Mouse (Mus musculus): ENCODE results near the gene Tmc3.

Tmc3 gene

DNA sequence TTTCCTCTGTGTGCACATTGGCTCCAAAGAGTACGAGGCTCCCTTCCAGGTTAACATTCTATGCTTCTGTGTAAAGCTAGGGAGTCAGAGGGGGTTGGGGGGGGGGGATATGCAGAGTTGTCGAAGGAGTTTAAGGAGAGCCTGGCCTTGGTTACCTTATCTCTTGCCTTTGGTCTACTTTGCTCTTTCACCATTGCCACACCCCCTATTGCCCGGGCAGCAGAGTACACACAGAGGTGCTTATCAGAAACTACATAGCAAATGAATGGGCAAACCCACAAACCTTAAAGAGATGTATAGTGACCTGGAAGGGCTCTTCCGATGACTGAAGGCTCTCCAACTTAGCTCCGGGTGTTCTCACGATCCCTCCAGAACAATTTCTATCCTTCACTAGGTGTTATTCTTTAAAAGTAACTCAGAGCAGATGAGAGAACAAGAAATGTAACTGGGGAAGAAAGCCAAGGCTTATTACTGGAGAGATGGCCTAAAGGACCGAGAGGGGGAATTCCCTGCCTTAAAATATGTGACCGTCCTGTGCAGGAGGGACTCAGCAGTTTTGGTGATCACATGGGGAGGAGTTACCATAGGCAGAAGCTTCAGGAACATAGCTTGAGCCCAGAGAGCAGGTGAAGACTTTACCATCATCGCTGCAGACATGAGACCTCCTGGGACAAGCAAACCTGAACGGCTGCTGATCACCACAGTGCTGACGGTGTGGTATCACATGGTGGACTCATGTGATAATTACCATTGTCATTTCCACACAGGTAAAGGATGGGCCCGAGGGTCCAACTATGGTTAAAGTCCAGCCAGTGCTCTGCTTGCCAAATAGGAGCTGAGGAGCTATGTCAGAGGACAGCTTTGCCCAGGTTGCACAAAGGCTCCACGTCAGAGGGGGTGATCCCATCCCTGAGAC is 14.5 kb downstream of the Tmc3 start:
- DNase-seq, result peak; percentile 25

DNA sequence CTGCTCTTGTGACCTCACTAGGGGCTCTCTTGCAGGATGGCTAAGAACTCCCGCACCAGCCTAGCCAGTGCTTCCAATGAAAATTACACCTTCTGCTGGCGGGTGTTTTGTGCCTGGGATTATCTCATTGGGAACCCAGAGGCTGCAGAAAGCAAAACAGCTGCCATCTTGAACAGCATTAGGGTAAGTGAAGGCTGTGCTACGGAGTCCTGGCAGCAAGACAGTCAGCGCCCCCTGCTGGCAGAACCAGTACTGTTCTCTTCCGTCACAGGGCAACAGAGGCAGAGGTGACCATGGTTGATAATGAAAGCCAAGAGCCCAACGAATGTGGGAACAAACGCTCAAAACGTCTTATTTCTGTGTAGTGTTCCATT is 15.2 kb downstream of the Tmc3 start:
- peak; percentile 89 for DNase-seq

DNA sequence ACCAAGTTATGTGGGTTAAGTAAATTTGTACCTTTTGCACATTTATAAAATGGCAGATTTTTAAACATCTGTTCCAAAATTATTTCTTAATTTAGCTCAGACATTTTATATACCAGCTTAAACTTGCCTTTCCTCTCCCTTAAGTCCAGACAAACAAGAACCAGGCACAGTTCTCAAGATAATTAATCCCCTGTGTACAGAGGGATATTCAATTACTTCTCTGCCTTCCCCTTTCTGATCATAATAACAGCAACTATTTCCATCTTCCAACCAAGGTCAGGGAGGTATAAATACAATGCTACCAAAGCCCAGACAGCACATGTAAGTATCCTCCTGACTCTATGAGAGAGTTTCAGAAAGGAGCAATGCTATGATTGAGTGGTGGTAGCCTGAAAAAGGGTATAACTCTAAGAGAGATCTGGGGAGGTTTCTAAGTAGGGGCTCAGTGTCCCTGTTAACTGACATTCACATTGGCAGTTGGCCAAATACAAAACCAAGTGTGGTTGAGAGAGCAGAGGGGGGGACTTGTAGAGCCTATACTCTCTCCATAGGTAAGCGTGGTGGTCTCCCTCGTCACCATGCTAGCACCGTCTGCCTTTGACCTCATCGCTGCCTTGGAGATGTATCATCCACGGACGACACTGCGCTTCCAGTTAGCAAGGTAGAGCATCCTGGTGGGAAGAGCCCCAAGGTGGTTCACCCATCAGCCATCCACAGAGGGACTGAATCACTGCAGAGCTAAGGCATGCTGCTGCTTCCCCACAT is 19.6 kb downstream of the Tmc3 start:
- DNase-seq, result peak; percentile 29

DNA sequence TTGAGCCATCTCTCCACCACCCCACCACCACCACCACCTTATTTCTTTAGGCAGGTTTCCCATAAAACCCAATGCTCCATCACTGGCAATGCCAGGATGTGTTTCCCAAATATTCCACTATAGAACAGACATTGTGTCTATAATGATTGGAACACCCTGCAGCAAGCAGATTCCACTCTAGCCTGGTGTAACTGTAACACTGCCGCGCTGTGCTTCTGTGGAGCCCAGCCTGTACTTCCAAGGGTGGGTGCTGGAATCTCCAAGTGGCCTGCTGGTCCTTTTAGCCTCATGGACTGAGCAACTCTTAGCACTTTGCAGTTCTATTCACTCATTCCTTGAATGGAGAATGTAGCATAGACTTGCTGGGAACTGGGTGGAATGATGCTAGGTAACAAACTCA is 22.1 kb downstream of the Tmc3 start:
- peak; percentile 80 for DNase-seq

DNA sequence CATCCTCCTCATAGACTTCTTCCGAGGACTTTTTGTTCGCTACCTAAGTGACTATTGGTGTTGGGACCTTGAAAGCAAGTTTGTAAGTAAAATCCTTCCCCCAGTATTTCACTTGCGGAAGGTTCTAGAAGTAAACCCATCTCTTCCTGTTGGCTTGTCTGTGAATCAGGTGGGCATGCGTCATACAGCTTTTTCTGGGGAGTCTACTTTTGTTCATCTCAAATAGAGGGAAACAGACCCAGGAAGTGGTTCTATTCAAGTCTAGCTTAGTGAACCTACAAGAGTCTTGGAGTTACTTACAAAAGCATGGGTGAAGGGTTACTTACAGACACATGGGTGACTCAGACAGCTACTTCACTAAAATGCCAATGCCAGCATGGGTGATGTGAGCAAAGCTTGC is 25.2 kb downstream of the Tmc3 start:
- no peak for DNase-seq

DNA sequence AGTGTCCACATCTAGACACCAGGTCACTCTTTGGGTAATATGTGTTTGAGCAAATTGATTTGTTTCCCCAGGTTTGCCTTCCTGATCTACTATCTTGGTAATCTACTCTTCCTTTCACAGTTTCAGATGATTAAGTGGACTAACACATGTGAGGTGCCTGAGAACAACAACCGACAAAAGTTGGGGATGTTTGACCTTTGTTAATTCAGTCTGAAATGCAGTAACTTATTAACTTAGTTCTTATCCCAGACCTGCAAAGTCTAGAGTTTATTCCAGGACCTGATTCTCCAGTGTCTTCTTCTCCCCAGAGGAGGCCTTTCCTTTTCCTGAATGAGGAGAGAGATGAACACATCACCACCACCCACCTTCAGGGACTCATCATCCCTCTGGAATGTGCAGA is 27.2 kb downstream of the Tmc3 start:
- no peak for DNase-seq

DNA sequence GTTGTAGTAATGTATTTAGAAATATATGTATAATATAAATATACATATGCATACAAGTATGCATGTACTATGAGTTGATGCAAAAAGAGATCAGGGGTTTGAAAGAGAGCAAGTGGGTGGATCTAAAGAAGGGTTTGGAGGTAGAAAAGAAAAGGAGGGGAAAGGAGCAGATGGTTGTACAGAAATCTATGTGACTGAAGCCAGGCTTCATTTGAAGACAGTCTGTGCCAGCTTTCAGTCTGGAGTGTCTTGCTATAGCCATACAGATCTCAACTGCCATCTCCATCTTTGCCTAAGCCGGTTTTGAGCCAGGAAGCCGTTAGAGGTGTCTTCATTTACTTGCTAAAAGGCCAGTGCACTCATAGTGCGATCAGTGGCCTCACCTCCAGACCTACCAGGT is 30.5 kb downstream of the Tmc3 start:
- peak; percentile 54 for DNase-seq

DNA sequence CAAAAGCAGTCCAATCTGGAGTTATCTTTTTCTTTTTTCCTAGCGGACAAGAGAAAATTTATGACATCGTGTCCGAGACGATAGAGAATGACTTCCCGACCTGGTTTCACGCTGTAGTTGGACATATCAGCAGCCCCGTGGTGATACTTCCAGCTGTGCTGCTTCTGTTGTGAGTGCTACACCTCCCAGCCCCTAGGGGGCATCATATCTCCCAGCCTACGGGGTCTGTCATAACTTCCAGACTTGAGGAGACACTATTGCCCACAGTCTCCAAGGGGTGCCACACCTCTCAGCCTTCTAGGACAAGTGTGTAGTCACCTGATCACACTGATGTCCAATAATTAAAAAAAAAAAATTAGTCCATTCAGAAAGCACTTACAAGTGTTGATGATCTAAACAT is 31.1 kb downstream of the Tmc3 start:
- DNase-seq, result peak; percentile 85

DNA sequence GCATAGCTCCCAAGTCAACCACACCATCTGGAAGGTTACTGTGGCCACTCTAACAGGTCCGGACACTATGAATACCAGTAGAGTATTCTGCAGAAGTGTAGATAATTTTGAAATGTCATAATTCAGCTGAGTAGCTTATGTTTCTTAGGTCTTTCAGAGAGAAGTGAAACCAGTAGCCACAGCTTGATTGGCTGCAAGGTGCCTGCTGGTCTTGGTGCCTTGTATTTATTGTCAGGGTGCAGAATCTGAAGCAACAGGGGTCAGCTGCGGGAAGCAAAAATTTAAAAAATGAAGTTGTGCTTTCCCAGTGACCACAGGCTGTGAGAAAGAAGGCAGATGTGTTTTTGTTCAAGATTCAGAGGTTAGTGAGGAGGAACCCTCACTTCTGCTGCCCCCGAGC is 31.5 kb downstream of the Tmc3 start:
- peak; percentile 96 for DNase-seq

DNA sequence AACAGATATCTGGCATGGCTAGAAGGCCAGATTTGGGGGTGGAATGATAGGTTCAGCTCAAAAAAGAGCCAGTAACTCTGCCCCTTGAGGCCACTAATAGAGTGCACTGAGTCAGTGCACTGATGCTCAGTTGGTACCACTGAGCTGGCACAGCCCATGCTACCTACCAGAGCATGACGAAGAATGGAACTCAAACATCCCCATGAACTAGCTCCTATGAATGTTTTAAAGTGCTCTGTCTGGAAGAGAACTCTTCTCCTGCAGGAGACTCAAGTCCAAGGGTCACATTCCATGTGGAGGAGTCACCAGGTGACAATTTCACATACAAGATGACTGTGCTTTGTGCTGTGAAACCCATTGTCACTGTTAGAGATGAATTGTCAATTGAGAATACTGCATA is 34.0 kb downstream of the Tmc3 start:
- DNase-seq, result no peak

DNA sequence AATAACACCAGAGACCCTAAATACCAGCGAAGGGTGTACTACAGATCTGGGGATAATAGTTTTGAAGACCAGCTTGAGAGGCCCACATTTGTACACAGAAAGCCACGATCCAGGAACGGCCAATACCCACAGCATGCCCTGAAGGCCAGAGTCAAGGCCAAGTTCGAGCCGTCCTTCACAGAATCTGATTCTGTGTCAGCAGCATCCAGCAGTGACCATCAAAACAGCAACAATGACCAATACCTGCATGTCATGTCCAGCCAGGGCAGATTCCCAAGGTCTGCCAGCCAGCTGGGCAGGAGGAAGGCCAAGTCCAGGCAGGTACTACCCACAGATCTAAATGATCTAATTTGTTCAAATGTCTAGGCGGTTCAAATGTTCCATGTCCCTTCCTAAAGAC is 37.9 kb downstream of the Tmc3 start:
- peak; percentile 63 for DNase-seq

DNA sequence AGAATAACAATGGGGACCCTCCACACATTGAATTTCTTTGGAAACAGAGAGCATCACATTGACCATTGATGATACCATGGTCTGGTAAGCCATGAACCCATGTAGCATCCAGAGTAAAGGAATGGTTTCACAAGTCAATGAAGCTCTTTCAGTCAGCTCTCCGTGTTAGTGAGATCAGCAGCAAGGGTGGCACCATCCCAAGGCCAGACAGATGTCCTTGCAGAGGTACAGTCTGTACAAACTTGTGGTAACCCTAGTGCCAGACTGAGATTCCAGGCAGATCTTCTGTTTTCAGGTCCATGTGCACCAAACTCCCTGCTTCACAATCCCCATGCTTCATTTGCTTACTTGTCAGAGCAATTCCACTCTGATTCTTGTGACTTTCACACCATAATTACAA is 39.3 kb downstream of the Tmc3 start:
- peak; percentile 80 for DNase-seq

DNA sequence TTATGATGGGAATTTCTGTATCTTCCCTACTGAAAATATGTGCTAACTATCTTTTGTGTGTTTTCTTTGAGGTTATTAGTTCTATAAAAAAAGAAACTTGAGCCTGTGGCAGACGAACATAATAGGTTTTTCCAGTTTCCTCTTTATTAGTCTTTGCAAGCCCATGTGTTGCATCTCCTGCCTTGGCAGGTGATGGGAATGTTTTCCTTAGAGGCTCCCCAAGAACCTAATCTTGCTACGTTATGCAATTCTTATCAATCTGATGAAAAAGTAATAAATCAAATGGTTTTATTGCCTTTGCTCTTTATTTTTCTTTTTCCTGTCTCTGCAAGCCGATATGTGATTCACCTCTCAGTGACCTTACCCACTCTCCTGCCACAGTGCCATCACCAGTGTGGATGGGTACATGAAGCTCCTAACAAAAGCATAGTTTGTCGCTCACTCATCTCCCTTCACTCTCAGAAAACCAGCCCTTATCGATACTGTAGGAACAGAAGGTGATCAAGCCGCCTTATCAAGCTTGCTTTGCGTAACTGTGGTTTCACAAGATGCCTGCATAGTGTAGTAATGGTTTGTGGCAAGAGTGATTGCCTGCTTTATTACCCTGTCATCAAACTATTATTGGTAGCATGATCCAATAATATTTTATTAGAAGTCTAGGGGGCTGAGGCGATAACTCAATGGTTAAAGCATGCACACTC is 42.0 kb downstream of the Tmc3 start:
- no peak for DNase-seq

DNA sequence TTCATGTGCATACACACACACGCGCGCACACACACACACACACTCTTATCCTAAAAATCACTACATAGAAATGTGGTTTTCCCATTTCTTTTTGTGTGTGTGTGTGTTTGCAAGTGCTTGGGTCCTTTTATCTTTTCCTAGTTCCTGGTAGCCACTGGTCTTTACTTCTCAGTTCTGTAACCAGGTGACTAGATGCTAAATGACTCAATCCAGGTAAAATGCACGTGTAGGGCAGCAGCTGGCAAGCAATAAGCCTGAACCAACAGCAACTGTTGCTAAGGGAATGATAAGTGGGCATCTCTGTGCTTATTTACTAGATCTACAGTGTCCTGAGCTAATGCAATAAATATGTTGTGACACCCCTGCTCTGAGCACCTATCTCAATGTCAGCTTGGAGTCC is 42.6 kb downstream of the Tmc3 start:
- DNase-seq, result no peak

DNA sequence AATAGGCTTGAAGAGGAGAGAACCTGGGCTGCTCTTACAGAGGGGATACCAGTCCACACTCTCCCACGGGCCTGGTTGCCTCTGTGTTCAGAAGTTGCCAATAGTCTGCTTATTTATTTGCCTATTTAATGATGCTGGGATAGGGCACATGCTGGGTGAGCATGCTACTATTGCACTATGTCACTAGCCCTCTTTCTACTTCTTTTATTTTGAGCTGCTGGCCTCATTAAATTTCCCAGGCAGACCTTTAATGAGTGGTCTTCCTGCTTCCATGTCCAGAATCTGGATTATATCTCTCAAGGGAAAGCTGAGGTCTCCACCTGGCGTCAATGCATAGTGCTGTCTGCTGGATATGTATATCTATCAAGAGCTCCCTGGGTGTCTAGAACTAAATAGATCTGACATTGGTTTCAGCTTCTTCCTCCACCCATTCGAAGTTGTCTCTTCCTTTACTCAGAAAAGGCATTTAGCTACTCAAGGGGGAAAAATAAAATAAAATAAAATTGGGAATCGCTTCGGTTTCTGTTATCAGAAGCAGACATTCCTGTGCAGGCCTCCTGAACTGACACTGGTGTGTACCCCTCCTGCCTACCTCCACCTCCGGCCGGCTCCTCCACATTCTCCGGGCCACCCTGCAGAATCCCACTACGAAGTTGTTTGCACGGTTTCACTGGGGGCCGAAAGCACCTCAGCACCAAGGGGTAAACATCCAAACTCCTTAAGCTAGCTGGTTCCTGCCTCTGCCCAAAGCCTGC is 46.5 kb downstream of the Tmc3 start:
- DNase-seq, result no peak

DNA sequence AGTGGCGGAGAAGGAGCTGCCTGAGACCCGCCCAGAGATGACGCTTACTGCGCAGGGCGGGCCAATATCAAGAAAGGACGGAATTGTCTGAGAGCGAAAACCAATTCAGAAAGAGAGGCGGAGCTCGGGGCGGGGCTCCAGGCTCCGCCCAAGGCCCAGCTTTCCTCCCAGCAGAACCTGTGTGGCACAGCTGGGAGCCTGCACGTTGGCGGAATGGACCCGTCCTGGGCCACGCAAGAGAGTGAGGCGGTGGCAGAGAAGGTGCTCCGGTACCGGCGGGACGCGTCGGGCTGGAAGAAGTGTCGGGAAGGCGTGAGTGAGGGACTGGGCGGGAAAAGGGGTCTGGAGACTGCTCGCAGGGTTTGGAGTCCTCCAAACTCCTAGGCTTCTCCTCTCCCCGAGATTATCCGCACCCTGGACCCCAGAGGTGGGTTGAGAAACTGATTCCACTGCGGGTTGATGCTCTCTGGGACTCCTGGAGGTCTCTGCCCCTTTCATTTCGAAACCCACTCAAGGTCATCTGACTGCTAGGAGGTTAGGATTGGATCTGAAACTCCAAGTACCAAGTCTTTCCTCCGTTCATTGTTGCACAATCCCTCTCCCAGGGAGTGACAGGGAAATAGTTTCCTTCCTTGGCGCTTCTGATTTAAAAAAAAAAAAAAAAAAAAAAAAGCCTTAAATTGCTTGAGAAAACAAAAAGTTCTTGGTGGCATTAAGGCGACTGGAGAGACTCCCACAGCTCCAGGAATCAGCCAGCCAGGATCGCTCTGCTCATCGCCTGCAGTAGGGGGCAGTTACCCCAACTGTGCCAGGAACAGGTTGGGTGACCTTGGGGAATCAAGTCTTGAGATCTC is 47.3 kb downstream of the Tmc3 start, which contains the start of gene Stard5:
TSS of gene Stard5 (plus strand) at position 132 of the 854 bp plus-strand sequence.
- peak; percentile 100 for DNase-seq

DNA sequence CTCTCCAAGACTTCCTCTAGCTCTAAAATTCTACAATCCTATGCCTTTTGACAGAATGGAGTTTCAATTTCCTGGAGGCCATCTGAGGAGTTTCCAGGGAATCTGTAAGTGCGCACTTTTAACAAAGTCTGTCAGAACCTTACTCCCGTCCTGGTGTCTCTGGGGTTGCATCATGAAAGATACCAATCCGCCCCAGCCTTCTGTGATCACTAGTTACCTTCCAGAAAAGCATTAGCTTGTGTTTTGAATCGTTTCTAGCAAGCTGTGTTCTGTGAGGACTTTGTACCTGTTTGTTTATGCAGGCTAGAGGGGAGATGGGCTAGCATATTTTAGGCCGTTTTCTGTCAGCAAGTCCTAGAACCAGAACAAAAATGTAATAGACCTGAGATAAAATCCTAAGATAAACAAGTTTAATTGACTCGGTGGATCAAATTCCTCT is 48.0 kb downstream of the Tmc3 start:
- no peak for DNase-seq

DNA sequence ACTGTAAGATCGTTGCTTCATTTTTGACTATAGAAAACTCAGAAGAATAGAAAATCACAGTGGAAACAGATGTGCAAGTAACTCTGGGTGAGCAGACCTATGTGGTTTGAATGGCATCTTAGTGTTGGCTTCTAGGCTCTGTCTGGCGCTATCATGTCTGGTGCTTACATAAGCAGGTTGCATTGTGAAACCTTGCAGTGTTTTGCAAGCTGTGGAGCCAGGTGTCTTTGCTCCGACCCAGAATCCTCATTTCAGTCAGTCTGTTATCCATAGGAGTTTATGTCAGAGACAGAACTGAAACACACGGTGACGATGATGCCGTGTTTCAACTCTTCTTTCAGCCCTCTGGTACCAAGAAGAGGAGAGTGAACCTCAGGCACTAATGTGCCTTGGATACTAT is 49.1 kb downstream of the Tmc3 start:
- DNase-seq, result no peak

DNA sequence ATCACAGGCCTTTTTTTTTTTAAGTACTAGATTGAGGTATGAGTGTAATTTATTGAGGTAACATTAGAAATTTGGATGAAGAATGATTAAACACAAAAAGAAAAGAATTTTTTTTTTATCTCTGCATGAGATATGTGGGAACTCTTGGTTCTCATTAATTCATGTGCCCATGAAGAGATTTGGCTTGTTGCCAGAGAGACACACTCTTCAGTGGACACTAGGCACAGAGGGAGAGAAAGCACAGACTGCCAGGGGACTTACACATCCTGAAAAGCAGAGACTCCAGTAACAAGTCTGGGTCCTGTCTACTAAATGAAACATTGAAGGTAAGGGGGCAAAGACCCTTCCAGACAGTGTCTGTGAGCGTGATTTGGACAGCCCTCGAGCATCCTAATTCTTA is 51.0 kb downstream of the Tmc3 start:
- no peak for DNase-seq

DNA sequence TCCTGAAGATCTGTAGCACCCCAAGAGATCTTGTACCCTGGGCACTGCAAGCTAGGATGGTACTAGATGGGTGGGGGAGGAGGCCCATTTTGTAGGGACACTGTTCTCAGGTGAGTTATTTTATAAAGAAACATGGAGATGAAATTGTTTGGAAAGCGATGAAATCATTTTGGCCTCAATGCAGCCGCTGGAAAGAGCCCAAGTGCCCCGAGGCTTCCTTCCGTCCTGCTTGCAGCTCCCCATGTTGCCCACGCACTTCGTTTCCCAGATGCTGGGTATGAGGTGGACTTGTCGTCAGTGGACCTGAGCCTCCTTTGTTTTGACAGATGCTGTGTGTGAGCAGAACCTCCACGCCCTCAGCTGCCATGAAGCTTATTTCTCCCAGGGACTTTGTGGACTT is 51.7 kb downstream of the Tmc3 start:
- DNase-seq, result no peak

DNA sequence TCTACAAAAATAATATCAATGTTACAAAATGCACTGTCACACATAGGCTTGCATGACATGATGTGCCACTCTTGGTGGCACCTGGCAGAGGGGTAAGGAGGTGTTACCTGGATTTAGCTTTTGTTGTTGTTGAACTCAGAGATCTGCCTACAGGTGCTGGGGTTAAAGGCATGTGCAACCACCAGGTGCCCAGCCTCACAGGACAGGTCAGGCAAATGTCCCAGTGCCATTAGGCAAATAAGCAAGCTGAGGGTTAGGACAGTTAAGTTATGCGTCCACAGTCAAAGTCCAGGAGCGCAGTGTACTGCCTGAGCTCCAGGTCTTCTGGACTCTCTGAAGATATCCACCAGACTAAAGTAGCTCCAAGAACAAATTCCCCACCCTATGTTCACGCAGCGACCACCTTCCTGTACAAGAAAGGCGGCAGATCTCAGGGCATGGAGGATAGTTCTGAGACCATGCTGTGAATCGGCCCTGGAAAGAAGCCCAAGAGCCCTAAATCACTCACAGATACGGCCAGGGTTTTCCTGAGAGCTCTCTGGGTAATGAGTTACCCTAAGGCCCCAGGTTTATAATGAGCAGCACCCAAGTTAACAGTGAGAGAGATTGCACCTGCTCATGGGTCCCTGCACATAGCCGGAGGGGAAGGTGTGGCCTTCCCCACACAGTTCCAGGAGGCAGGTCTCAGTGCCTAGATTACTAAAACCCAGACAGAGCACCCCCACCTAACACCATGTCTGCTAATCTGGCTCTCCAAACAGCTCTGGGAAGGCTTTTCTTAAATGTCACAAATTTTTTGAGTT is 53.3 kb downstream of the Tmc3 start:
- DNase-seq, result peak; percentile 85

Measured in heart, adult 11 months (tissue).